Mouse (Mus musculus) CH12.LX (cell line): ENCODE measurements at regions not wholly inside any gene's neighbourhood (a gene's known extent, or its start where the extent isn't known, plus 50 kb on each side); places are given as distances from the start of the nearest gene placed in this dataset.

ENCODE experiments used
- CHD1 ChIP-seq: IDR thresholded peaks from 2 replicates; pipeline ENCODE4 v1.6.1; 2012; ENCODE audit warnings: low read depth, low read length, improper control_type of control experiment, inconsistent platforms
- CTCF ChIP-seq, 2 experiments: IDR thresholded peaks in 1 of 2; conservative IDR thresholded peaks in 1 of 2; 2 replicates each; pipeline ENCODE4 v1.5.1; 2011 to 2012; ENCODE audit warnings: low read depth in 2 of 2, low read length in 2 of 2, improper control_type of control experiment in 1 of 2, inconsistent platforms in 1 of 2, mild to moderate bottlenecking in 1 of 2, moderate library complexity in 1 of 2
- EP300 ChIP-seq: IDR thresholded peaks from 2 replicates; pipeline ENCODE4 v1.6.1; 2011; ENCODE audit warnings: low read length, improper control_type of control experiment
- GABPA ChIP-seq: IDR thresholded peaks from 2 replicates; pipeline ENCODE4 v1.6.1; 2012; ENCODE audit warnings: low read depth, low read length, improper control_type of control experiment, inconsistent platforms; ENCODE audit not compliant: insufficient replicate concordance
- NRF1 ChIP-seq: IDR thresholded peaks from 2 replicates; pipeline ENCODE4 v1.6.1; 2014; ENCODE audit warnings: low read depth, mild to moderate bottlenecking, inconsistent platforms, low read length, improper control_type of control experiment, moderate library complexity
- POLR2A ChIP-seq: IDR thresholded peaks from 2 replicates; pipeline ENCODE4 v1.6.1; 2011; ENCODE audit warnings: low read depth, mild to moderate bottlenecking, improper control_type of control experiment, low read length
- RCOR1 ChIP-seq: conservative IDR thresholded peaks from 2 replicates; pipeline ENCODE4 v1.6.1; 2012; ENCODE audit warnings: low read depth, mild to moderate bottlenecking, inconsistent platforms, low read length, improper control_type of control experiment
- SMC3 ChIP-seq: IDR thresholded peaks from 2 replicates; pipeline ENCODE4 v1.6.1; 2011; ENCODE audit warnings: low read depth, low read length, improper control_type of control experiment
- UBTF ChIP-seq: IDR thresholded peaks from 2 replicates; pipeline ENCODE4 v1.6.1; 2012; ENCODE audit warnings: low read depth, mild to moderate bottlenecking, inconsistent platforms, low read length, improper control_type of control experiment, moderate library complexity
- ZMIZ1 ChIP-seq: IDR thresholded peaks from 2 replicates; pipeline ENCODE4 v1.6.1; 2012; ENCODE audit warnings: low read depth, mild to moderate bottlenecking, inconsistent platforms, low read length, improper control_type of control experiment
- ZNF384 ChIP-seq: IDR thresholded peaks from 2 replicates; pipeline ENCODE4 v1.6.1; 2012; ENCODE audit warnings: low read depth, low read length, improper control_type of control experiment, inconsistent platforms

DNA sequence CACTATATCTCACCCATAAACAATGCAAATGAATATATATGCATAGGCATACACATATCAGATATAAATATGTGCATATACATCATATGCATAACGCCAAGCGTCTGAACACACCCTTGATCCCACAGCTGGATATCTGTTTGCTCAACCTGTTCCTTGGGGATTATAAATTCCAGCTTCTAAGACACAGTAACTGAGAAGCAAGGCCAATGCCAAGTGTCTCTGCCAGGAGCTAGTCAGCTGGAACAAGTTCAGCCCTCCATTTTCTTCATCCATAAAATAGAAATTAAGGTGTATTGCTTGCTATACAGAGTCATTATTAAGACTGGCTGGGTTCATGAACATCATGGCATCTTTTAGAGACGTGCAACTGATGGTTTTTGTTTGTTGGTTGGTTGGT lies 116.3 kb downstream of the Arl4a start:
- TF ChIP-seq ZNF384 (no peak), SMC3 (no peak), RCOR1 (no peak), CTCF (conservative IDR thresholded peaks at IDR 0.05 in 1 of 2, IDR thresholded peaks at IDR 0.05 in 1 of 2; ENCODE audit: low read depth in 2 of 2, low read length in 2 of 2) (no peak), CHD1 (no peak), GABPA (no peak), POLR2A (no peak), UBTF (no peak), ZMIZ1 (no peak), NRF1 (no peak), EP300 (no peak)
